Mouse (Mus musculus) E14TG2a.4 (cell line): ENCODE measurements around the gene Tubgcp6.

ENCODE experiments used
- CTCF ChIP-seq: conservative IDR thresholded peaks from 2 replicates; pipeline ENCODE4 v1.5.1; 2014; ENCODE audit warnings: low read length
- NANOG ChIP-seq: IDR thresholded peaks from 2 replicates; pipeline ENCODE4 v1.6.1; 2014; ENCODE audit warnings: borderline replicate concordance, low read length, mixed read lengths

DNA sequence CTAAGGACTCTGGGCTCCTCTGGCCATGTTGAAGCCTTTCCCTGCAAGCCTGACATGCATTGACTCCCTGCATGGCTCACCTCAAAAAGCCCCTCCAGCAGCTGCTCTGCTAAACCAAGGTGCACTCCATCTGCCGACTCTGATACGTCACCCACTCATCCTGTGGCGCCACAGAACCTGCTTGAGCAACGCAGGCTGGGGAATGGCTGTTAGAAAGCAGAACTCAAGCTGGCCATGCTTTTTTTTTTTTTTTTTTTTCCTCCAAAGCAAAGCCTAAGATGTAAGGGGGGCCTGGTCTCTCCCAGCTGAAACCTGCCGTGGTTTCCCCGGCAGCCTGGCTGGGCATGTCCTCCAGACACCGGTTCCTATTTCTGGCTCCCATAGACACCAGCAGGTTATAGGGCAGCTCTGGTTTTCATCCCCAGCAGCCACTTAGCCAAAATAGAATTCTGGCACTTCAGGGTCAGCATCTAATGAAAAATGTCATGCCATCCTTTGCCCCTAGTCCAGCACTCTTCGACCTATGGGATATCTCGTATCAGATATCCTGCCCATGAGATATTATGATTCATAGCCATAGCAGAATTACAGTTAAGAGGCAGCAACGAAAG is 48.8 kb downstream of the Tubgcp6 start:
- TF ChIP-seq CTCF (no peak), NANOG (no peak)
